Mouse (Mus musculus): Measurements from ENCODE around the gene Tnrc6b.

Gene Tnrc6b

GRCm38 (mm10) chr15:80785699-80786098 lies 74.6 kb downstream of the Tnrc6b start:
- no peak for DNase-seq (ENCODE audit: low spot score)

- DNase-seq (ENCODE audit: low spot score): no peak
Measured at GRCm38 (mm10) chr15:80787746-80788145, 76.6 kb downstream of the Tnrc6b start.

- DNase-seq (ENCODE audit: low spot score): no peak
Measured at GRCm38 (mm10) chr15:80792556-80792955, 81.4 kb downstream of the Tnrc6b start.

GRCm38 (mm10) chr15:80795076-80795475 lies 84.0 kb downstream of the Tnrc6b start:
- DNase-seq (ENCODE audit: low spot score): no peak

GRCm38 (mm10) chr15:80797757-80798156 lies 86.6 kb downstream of the Tnrc6b start:
- peak; percentile 56 for DNase-seq (ENCODE audit: low spot score)

- DNase-seq (ENCODE audit: low spot score): peak; percentile 97
Measured at GRCm38 (mm10) chr15:80798367-80799073, 87.4 kb downstream of the Tnrc6b start.

- DNase-seq (ENCODE audit: low spot score): peak; percentile 69
Measured at GRCm38 (mm10) chr15:80799074-80799633, 88.0 kb downstream of the Tnrc6b start.

GRCm38 (mm10) chr15:80799634-80800137 lies 88.6 kb downstream of the Tnrc6b start:
- peak; percentile 74 for DNase-seq (ENCODE audit: low spot score)

GRCm38 (mm10) chr15:80800201-80800600 lies 89.1 kb downstream of the Tnrc6b start:
- DNase-seq (ENCODE audit: low spot score): peak; percentile 22

GRCm38 (mm10) chr15:80800765-80801164 lies 89.7 kb downstream of the Tnrc6b start:
- DNase-seq (ENCODE audit: low spot score): no peak

GRCm38 (mm10) chr15:80801597-80801996 lies 90.5 kb downstream of the Tnrc6b start:
- no peak for DNase-seq (ENCODE audit: low spot score)

GRCm38 (mm10) chr15:80807162-80807561 lies 96.0 kb downstream of the Tnrc6b start:
- DNase-seq (ENCODE audit: low spot score): no peak

- DNase-seq (ENCODE audit: low spot score): no peak
Measured at GRCm38 (mm10) chr15:80810226-80810625, 99.1 kb downstream of the Tnrc6b start.

GRCm38 (mm10) chr15:80812840-80813239 lies 101.7 kb downstream of the Tnrc6b start:
- no peak for DNase-seq (ENCODE audit: low spot score)

GRCm38 (mm10) chr15:80814792-80815191 lies 103.7 kb downstream of the Tnrc6b start:
- no peak for DNase-seq (ENCODE audit: low spot score)

- no peak for DNase-seq (ENCODE audit: low spot score)
Measured at GRCm38 (mm10) chr15:80822276-80822675, 111.2 kb downstream of the Tnrc6b start.

- no peak for DNase-seq (ENCODE audit: low spot score)
Measured at GRCm38 (mm10) chr15:80831170-80831569, 120.1 kb downstream of the Tnrc6b start.

- no peak for DNase-seq (ENCODE audit: low spot score)
Measured at GRCm38 (mm10) chr15:80832808-80833207, 121.7 kb downstream of the Tnrc6b start.

GRCm38 (mm10) chr15:80836246-80836645 lies 125.1 kb downstream of the Tnrc6b start:
- no peak for DNase-seq (ENCODE audit: low spot score)

GRCm38 (mm10) chr15:80838836-80839235 lies 127.7 kb downstream of the Tnrc6b start:
- no peak for DNase-seq (ENCODE audit: low spot score)

- DNase-seq (ENCODE audit: low spot score): no peak
Measured at GRCm38 (mm10) chr15:80839653-80840420, 128.7 kb downstream of the Tnrc6b start.

- no peak for DNase-seq (ENCODE audit: low spot score)
Measured at GRCm38 (mm10) chr15:80844262-80844661, 133.1 kb downstream of the Tnrc6b start.

GRCm38 (mm10) chr15:80844926-80845325 lies 133.8 kb downstream of the Tnrc6b start:
- no peak for DNase-seq (ENCODE audit: low spot score)
